Mouse (Mus musculus) MEL (cell line): Measurements from ENCODE around the gene Olfr309. TPM values are rescaled to one million over a fixed set of nuclear protein-coding genes. Genes with fewer than 3 reads are reported as not detected.
"Not testable (repeated sequence)": the region's sequence is repeated elsewhere in the genome, so short reads cannot be mapped to it uniquely, and the experiment has no call there.

Experiments
- DNase-seq: peaks from one replicate; pipeline ENCODE4 v3.0.0; 2011; ENCODE audit warnings: low read depth, low spot score
- H3K27ac ChIP-seq: 2 replicates; pipeline ENCODE4 v1.5.1; 2012; ENCODE audit warnings: low read depth, mild to moderate bottlenecking, control low read depth, low read length, moderate library complexity; ENCODE audit not compliant: control insufficient read depth
- H3K27me3 ChIP-seq, 2 experiments: fragments of 150-350 bp in 1 of 2; sonication (generic) in 1 of 2; 2 replicates each; pipeline ENCODE4 v1.6.1; 2012; ENCODE audit warnings: low read length in 2 of 2, mild to moderate bottlenecking in 2 of 2, improper control_type of control experiment in 1 of 2, moderate library complexity in 1 of 2; ENCODE audit not compliant: insufficient read depth in 2 of 2, control insufficient read depth in 1 of 2
- H3K36me3 ChIP-seq, 2 experiments: 2 replicates each; pipeline ENCODE4 v1.6.1; 2012 to 2014; ENCODE audit warnings: low read length in 2 of 2, improper control_type of control experiment in 1 of 2, inconsistent platforms in 1 of 2, mild to moderate bottlenecking in 1 of 2; ENCODE audit not compliant: insufficient read depth in 2 of 2, control insufficient read depth in 1 of 2
- H3K4me1 ChIP-seq, 2 experiments: fragments of 150-350 bp in 1 of 2; sonication (generic) in 1 of 2; 2 replicates each; pipeline ENCODE4 v1.6.1; 2012; ENCODE audit warnings: low read length in 2 of 2, improper control_type of control experiment in 1 of 2, mild to moderate bottlenecking in 1 of 2; ENCODE audit not compliant: insufficient read depth in 2 of 2, control insufficient read depth in 1 of 2
- H3K4me3 ChIP-seq, 2 experiments: fragments of 150-350 bp in 1 of 2; sonication (generic) in 1 of 2; 2 replicates each; pipeline ENCODE4 v1.5.1; 2012; ENCODE audit warnings: low read depth in 2 of 2, low read length in 2 of 2, mild to moderate bottlenecking in 2 of 2, moderate library complexity in 2 of 2, control low read depth in 1 of 2, improper control_type of control experiment in 1 of 2; ENCODE audit not compliant: control insufficient read depth in 1 of 2, insufficient read depth in 1 of 2
- H3K79me2 ChIP-seq: 2 replicates; pipeline ENCODE4 v1.6.1; 2012; ENCODE audit warnings: mild to moderate bottlenecking, low read length, moderate library complexity; ENCODE audit not compliant: control insufficient read depth, poor library complexity, insufficient read depth
- H3K9ac ChIP-seq: 2 replicates; pipeline ENCODE4 v1.6.1; 2012; ENCODE audit warnings: low read depth, mild to moderate bottlenecking, control low read depth, low read length, moderate library complexity; ENCODE audit not compliant: control insufficient read depth, poor library complexity, severe bottlenecking
- H3K9me3 ChIP-seq: fragments of 150-350 bp; sonication (generic); replicated peaks from 2 replicates; pipeline ENCODE4 v1.6.1; 2012; ENCODE audit warnings: mild to moderate bottlenecking, low read length, improper control_type of control experiment, moderate library complexity; ENCODE audit not compliant: insufficient read depth
- BHLHE40 ChIP-seq: IDR thresholded peaks from 2 replicates; pipeline ENCODE4 v1.6.1; 2012; ENCODE audit warnings: low read depth, mild to moderate bottlenecking, inconsistent platforms, low read length, improper control_type of control experiment, borderline replicate concordance
- CHD2 ChIP-seq: IDR thresholded peaks from 2 replicates; pipeline ENCODE4 v1.6.1; 2011; ENCODE audit warnings: low read length, improper control_type of control experiment
- ELF1 ChIP-seq: IDR thresholded peaks from 2 replicates; pipeline ENCODE4 v1.6.1; 2014; ENCODE audit warnings: low read depth, mild to moderate bottlenecking, inconsistent platforms, low read length, improper control_type of control experiment, moderate library complexity
- EP300 ChIP-seq, 2 experiments: IDR thresholded peaks; 2 replicates each; pipeline ENCODE4 v1.6.1; 2011; ENCODE audit warnings: improper control_type of control experiment in 2 of 2, low read length in 2 of 2, low read depth in 1 of 2, mild to moderate bottlenecking in 1 of 2
- GATA1 ChIP-seq: IDR thresholded peaks from 2 replicates; pipeline ENCODE4 v1.6.1; 2011; ENCODE audit warnings: low read depth, low read length, improper control_type of control experiment
- MAFK ChIP-seq: IDR thresholded peaks from 2 replicates; pipeline ENCODE4 v1.6.1; 2011; ENCODE audit warnings: low read depth, mild to moderate bottlenecking, low read length, improper control_type of control experiment, borderline replicate concordance
- MAZ ChIP-seq: IDR thresholded peaks from 2 replicates; pipeline ENCODE4 v1.6.1; 2012; ENCODE audit warnings: low read depth, mild to moderate bottlenecking, inconsistent platforms, low read length, improper control_type of control experiment
- MXI1 ChIP-seq: IDR thresholded peaks from 2 replicates; pipeline ENCODE4 v1.6.1; 2011; ENCODE audit warnings: mild to moderate bottlenecking, low read depth, low read length, improper control_type of control experiment
- NELFE ChIP-seq: IDR thresholded peaks from 2 replicates; pipeline ENCODE4 v1.6.1; 2011; ENCODE audit warnings: low read depth, low read length, improper control_type of control experiment
- POLR2A ChIP-seq, 2 experiments: IDR thresholded peaks; 2 replicates each; pipeline ENCODE4 v1.6.1; 2011 to 2012; ENCODE audit warnings: low read length in 2 of 2, mild to moderate bottlenecking in 2 of 2, control low read depth in 1 of 2, improper control_type of control experiment in 1 of 2, low read depth in 1 of 2, moderate library complexity in 1 of 2; ENCODE audit not compliant: control insufficient read depth in 1 of 2, insufficient read depth in 1 of 2, poor library complexity in 1 of 2
- POLR2AphosphoS2 ChIP-seq: IDR thresholded peaks from 2 replicates; pipeline ENCODE4 v1.6.1; 2011; ENCODE audit warnings: low read length, improper control_type of control experiment
- RAD21 ChIP-seq: IDR thresholded peaks from 2 replicates; pipeline ENCODE4 v1.6.1; 2011; ENCODE audit warnings: mild to moderate bottlenecking, low read depth, low read length, improper control_type of control experiment
- SMC3 ChIP-seq: IDR thresholded peaks from 2 replicates; pipeline ENCODE4 v1.6.1; 2011; ENCODE audit warnings: low read depth, low read length, improper control_type of control experiment
- TAL1 ChIP-seq: IDR thresholded peaks from 2 replicates; pipeline ENCODE4 v1.6.1; 2012; ENCODE audit warnings: mild to moderate bottlenecking, inconsistent platforms, low read length, moderate library complexity, mixed read lengths
- TCF12 ChIP-seq: IDR thresholded peaks from 2 replicates; pipeline ENCODE4 v1.6.1; 2014; ENCODE audit warnings: low read depth, mild to moderate bottlenecking, inconsistent platforms, low read length, improper control_type of control experiment, moderate library complexity
- UBTF ChIP-seq: IDR thresholded peaks from 2 replicates; pipeline ENCODE4 v1.6.1; 2012; ENCODE audit warnings: low read depth, mild to moderate bottlenecking, inconsistent platforms, low read length, improper control_type of control experiment, moderate library complexity, borderline replicate concordance; ENCODE audit not compliant: insufficient read depth
- USF2 ChIP-seq, 2 experiments: IDR thresholded peaks; 2 replicates each; pipeline ENCODE4 v1.6.1; 2011 to 2012; ENCODE audit warnings: improper control_type of control experiment in 2 of 2, low read length in 2 of 2, borderline replicate concordance in 1 of 2, inconsistent platforms in 1 of 2, low read depth in 1 of 2, mild to moderate bottlenecking in 1 of 2; ENCODE audit not compliant: insufficient read depth in 1 of 2
- ZC3H11A ChIP-seq: IDR thresholded peaks from 2 replicates; pipeline ENCODE4 v1.6.1; 2012; ENCODE audit warnings: low read depth, mild to moderate bottlenecking, inconsistent platforms, low read length, improper control_type of control experiment
- ZNF384 ChIP-seq: IDR thresholded peaks from 2 replicates; pipeline ENCODE4 v1.6.1; 2012; ENCODE audit warnings: low read depth, mild to moderate bottlenecking, inconsistent platforms, low read length, improper control_type of control experiment
- polyA plus RNA-seq, 2 experiments: library from polyadenylated mRNA; stranded (reverse) in 1 of 2; unstranded in 1 of 2; fragments of >175 nt in 1 of 2; fragments of >200 nt in 1 of 2; gene quantifications; 2 replicates each; pipeline versions ENCODE4 v1.2.1 to v1.2.4; 2012; ENCODE audit warnings: low replicate concordance in 2 of 2, low read depth in 1 of 2; ENCODE audit not compliant: insufficient read length in 2 of 2, insufficient read depth in 1 of 2, missing spikeins in 1 of 2
- total RNA-seq: library from RNA; depleted of rRNA; stranded (reverse); fragments of 300-350 nt; gene quantifications from 2 replicates; pipeline ENCODE4 v1.2.3, GENCODE M21; 2012; rRNA removed

The Olfr309 gene
- total RNA-seq = not detected in 2 replicates
- polyA plus RNA-seq = not detected

- Histone ChIP-seq H3K4me3 (no peak within 1 kb of the TSS), H3K9ac (no peak within 1 kb of the TSS), H3K9me3 (no peaks in the 10 kb centered on the region), H3K27ac (no peak within 1 kb of the TSS), H3K4me1 (no peaks in the 10 kb centered on the region), H3K36me3 (no peaks in the 10 kb centered on the region), H3K27me3 (no peaks in the 10 kb centered on the region), H3K79me2 (no peaks in the 10 kb centered on the region)
- no peak for DNase-seq
- TF ChIP-seq BHLHE40 (no peak), ELF1 (no peak), GATA1 (no peak), TCF12 (no peak), ZC3H11A (no peak), EP300 (IDR thresholded peaks at IDR 0.05; ENCODE audit: low read depth in 1 of 2, low read length in 2 of 2) (no peak), UBTF (no peak), MXI1 (no peak), USF2 (IDR thresholded peaks at IDR 0.05; ENCODE audit: borderline replicate concordance in 1 of 2, insufficient read depth in 1 of 2, low read depth in 1 of 2, low read length in 2 of 2) (no peak), CHD2 (no peak), POLR2A (IDR thresholded peaks at IDR 0.05; ENCODE audit: control insufficient read depth in 1 of 2, insufficient read depth in 1 of 2, low read depth in 1 of 2, low read length in 2 of 2, poor library complexity in 1 of 2) (no peak), MAZ (no peak), ZNF384 (no peak), NELFE (no peak), POLR2AphosphoS2 (no peak)
These were observed at the start of gene Olfr309 for GRCm38 (mm10) chr7:86313608-86314007. Gene Olfr309, minus strand, starts transcription at chr7:86313708.

- not testable (repeated sequence) for H3K9me3 ChIP-seq, H3K4me3 ChIP-seq, H3K9ac ChIP-seq, H3K27me3 ChIP-seq, H3K36me3 ChIP-seq, H3K27ac ChIP-seq, DNase-seq, H3K79me2 ChIP-seq, H3K4me1 ChIP-seq
These were observed 32.8 kb upstream of the Olfr309 start for GRCm38 (mm10) chr7:86346296-86346695.

- TF ChIP-seq GATA1 = no peak
- no peak for TF ChIP-seq SMC3
- TF ChIP-seq MAFK = no peak
- no peak for TF ChIP-seq MAZ
- TF ChIP-seq RAD21 = no peak
- TF ChIP-seq TAL1 = no peak
- no peak overlapping the region for H3K4me3 ChIP-seq
- H3K27ac ChIP-seq = no peak overlapping the region
- no peak for DNase-seq
- no peaks in the 10 kb centered on the region for H3K27me3 ChIP-seq
- no peaks in the 10 kb centered on the region for H3K9me3 ChIP-seq
- no peaks in the 10 kb centered on the region for H3K36me3 ChIP-seq
- no peaks in the 10 kb centered on the region for H3K4me1 ChIP-seq
- no peak overlapping the region for H3K9ac ChIP-seq
- H3K79me2 ChIP-seq = no peaks in the 10 kb centered on the region
These were observed 30.7 kb upstream of the Olfr309 start for GRCm38 (mm10) chr7:86344253-86344652.
